Mouse (Mus musculus): ENCODE results near the gene Ino80e.
A peak's percentile ranks its signal among the peaks of the same experiment; 100 is the strongest.

The Ino80e gene

DNA sequence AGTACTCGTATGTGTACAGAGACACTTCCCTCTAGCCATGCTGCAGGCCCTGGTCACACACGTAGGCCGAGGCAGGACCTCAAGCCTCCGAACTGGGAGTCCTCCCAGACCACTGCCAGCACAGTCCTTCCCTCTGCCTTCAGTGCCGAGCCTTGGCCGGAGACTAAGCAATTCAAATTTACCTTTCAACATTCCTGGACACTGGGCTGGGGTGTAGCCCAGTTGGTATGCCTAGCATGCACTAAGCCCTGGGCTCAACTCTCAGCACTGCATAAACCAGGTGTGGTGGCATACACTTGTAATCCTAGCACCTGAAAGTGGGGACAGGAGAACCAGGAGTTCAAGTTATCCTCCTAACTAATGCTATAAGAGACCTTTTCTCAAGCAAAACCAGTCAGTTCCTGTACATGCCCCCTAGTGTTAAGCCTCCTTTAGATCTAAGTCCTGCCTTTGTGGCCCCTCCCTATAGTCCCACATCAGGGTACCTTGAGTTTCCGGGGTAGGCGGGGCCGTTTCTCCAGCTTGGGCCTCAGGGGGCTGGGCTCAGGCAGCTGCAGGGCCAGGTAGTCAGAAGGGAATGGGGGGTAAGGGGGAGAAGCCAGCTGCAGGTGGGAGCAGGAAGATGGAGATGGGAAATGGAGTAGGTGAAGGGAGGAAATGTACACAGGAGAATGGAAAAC is 5.3 kb downstream of the Ino80e start:
- no peak for DNase-seq (ENCODE audit: low spot score in 2 of 2)

- no peak for DNase-seq (ENCODE audit: low spot score in 2 of 2)
Measured at GRCm38 (mm10) chr7:126855641-126856040, 6.5 kb downstream of the Ino80e start.

GRCm38 (mm10) chr7:126853454-126853853 is 8.7 kb downstream of the Ino80e start:
- DNase-seq (ENCODE audit: low spot score in 2 of 2): no peak

DNA sequence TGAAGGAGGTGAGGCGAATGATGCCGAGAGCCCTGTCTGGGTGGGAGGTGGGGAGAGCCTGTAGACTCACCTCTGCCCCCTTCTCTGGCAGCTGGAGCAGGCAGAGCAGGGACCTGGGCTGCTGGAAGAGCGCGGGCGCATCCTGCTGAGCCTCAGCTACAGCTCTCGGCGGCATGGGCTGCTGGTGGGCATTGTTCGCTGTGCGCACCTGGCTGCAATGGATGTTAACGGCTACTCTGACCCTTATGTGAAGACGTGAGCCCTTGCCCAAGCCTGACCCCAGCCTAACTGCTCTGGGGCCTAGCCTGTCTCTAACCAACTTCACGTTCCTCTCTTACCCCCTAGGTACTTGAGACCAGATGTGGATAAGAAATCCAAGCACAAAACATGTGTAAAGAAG is 11.0 kb downstream of the Ino80e start:
- DNase-seq (ENCODE audit: low spot score in 2 of 2): no peak

DNA sequence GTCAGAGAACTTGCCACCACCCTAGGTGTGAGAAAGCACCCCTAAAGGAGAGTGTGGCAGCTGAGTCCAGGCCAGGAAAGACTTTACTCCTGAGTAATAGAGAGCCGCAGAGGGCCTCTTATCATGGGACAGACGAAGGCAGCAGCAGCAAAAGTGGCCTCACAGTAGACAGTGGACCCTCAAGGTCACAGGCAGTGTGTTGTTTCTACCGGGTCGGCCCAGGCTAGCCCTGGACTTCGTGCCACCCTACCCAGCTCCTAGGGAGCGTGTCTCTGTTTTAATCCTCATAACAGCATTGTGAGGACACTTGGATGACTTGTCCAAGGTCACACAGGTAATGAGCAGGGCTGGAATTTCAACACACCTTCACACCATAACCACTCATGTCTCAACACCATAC is 12.0 kb downstream of the Ino80e start:
- DNase-seq (ENCODE audit: low spot score in 2 of 2): no peak

DNA sequence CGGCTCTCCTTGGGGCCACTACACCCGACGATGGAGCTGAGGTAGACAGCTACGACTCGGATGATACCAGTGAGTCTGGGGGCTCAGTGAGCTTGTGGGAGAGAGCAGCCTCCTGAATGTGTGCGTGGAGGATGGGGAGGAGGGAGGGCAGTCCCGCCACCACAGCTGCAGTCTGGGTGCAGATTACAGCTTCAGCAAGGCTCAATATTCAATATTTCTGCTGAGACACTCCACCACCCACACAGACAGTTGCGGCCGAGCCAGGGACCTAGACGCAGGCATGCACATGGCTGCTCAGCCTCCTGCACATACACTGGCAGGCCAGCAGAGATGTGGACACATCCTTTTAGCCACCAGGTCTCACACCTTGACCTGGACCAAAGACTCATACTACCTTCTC is 13.4 kb downstream of the Ino80e start:
- DNase-seq (ENCODE audit: low spot score in 2 of 2): peak in 1 of 2 experiments; percentile 56

- DNase-seq (ENCODE audit: low spot score in 2 of 2): no peak
Measured at GRCm38 (mm10) chr7:126847421-126848398, 14.5 kb downstream of the Ino80e start.

DNA sequence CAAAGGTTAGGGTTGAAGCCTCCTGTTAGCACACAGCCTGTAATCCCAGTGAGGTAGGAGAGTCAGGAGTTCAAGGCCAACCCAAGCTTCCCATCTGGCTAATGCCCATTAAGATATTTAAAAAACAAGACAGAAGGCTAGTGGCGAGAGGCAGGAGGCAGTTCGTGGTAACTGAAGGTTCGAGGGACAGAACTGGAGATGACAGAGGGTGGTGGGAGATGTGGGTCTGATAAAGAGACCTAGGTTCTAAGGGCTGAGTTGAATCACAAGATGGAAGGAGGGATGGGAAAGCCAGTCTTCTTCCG is 15.1 kb downstream of the Ino80e start, which contains the start of gene Doc2a:
Doc2a (plus strand) TSS at position 301 of the 305 bp plus-strand sequence.
- no peak for DNase-seq (ENCODE audit: low spot score in 2 of 2)

DNA sequence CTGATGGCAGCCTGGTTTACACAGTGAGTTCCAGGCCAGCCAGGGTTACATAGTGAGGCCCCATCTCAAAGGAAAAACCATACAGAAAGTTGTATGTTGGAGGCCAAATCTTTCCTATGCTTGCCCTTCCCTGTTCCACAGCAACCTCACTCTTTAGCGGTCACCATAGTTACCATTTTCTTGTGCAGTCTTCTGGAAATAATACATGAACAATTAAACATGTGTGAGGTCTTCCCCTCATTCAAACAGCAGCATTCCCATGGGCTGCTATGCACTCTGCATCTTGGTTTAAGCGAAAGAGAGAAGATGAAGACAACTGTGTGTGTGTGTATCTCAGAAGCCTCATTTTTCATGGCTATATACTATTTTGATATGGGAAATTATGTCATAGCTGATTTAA is 16.7 kb downstream of the Ino80e start:
- DNase-seq (ENCODE audit: low spot score in 2 of 2): no peak

DNA sequence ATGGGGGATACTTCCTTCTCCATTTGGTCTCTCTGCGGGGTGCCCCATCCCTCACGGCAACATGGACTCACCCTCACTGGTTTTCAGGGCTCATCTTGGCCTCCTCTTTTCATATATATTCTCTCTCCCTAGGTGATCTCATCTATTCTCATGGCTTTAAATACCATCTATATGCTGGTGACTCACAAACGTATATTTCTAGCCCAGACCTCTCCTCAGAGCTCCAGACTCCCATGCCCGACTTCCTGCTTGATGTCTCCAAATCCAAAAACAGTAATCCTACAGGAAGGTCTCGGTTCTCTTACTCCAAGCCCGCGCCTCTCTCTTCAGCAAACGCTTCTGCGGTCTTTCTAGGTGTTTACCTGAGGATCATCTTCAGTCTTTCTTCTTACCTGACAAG is 18.9 kb downstream of the Ino80e start:
- no peak for DNase-seq (ENCODE audit: low spot score in 2 of 2)

DNA sequence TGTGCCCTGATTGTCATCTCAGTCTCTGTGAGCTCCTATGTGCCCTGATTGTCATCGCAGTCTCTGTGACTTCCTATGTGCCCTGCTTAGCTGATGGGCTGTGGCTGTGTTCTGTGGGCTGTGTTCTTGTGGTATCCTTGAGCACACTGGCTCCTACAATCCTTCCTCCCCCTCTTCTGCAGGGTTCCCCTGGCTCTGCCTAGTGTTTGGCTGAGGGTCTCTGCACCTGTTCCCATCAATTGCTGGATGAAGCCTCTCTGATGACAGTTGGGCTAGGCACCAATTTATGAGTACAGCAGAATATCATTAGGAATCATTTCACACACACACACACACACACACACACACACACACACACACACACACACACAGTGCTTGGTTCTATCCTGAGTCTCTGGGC is 28.9 kb downstream of the Ino80e start:
- no peak for DNase-seq (ENCODE audit: low spot score in 2 of 2)

- DNase-seq (ENCODE audit: low spot score in 2 of 2): peak; percentile 59 to 66
Measured at GRCm38 (mm10) chr7:126832036-126832598, 30.1 kb downstream of the Ino80e start.

GRCm38 (mm10) chr7:126831539-126831938 is 30.6 kb downstream of the Ino80e start, which contains the start of gene 4930451I11Rik:
4930451I11Rik (minus strand) TSS chr7:126831639.
- no peak for DNase-seq (ENCODE audit: low spot score in 2 of 2)

- no peak for DNase-seq (ENCODE audit: low spot score in 2 of 2)
Measured at GRCm38 (mm10) chr7:126825952-126826351, 36.2 kb downstream of the Ino80e start.

DNA sequence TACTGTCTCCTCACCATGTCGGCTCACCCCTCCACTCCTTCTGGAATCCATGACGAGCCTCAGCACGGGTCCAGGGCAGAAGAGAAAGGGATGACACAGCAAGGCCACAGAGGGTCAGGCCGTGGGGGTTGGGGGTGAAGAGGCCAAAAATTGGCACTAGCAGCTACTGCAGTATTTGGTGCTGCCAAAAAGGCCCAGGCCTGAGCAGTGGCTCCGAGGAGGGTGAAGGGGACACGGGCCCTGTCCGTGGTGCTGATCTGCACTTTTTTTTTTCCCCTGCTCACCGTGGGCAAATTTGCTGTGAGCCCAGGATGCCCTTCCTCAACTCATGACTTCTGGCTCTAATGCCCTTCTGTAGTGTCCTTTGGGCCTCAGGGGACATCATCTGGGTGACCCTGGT is 36.8 kb downstream of the Ino80e start:
- DNase-seq (ENCODE audit: low spot score in 2 of 2): no peak

DNA sequence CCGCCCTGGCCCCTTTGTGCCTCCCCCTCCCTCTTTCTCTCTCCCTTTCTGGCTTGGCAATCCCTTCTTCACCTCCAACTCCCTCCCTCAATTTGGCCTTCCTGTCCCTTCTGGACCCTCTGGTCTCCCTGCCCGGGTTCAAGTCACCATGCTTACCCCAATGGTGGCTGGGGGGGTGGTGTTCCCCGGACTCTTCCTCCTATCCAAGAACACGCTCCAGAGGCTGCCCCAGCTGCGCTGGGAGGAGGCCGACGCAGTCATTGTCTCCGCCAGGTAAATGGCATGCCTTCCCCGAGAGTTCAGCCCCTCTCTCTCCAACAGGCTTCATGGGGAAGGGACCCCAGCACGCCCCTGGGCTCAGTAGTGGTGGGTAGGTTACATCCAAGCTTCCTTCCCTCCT is 38.2 kb downstream of the Ino80e start:
- no peak for DNase-seq (ENCODE audit: low spot score in 2 of 2)

DNA sequence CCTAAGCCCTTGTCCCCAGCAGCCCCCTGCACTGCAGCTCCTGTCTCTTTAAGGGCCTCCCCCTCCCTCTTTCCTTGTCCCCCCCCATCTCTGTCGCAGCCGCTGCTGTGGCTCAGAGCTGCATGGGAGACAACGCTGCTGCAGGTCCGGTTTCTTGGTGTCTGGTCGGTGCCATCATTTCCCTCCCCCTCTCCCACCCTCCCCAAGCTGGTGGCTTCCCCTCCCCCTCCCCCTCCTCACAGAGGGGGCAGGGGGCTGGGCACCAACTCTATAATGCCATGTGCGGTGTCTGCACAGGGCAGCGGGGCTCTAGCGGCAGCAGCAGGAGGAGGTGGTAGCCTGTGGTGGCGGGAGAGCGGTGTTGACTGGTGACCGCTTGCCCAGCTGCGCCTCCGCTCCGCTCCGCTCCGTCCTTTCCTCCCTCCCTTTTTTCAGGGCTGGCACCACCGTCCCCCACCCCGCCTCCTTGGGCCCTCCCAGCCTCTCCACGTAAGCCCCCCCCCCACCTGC is 38.9 kb downstream of the Ino80e start:
- no peak for DNase-seq (ENCODE audit: low spot score in 2 of 2)

DNA sequence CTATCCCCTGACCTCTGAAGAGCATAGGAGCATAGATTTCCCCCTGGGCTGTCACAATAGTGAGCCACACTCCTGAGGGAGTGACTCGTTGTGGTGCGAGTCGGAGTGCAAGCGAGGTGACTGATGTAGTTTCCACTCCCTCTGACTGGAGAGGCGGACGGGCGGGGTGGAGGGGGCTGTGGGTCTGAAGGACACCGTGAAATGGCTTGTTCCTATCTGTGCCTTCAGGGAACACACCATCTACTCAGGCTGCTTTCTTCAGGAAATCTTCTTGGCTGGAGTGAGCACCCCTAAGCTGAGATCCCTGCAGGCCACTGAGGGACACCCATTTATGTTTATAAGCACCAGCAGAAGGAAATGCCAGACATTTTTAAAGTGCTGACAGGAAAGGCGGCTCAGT is 39.4 kb downstream of the Ino80e start:
- no peak for DNase-seq (ENCODE audit: low spot score in 2 of 2)

DNA sequence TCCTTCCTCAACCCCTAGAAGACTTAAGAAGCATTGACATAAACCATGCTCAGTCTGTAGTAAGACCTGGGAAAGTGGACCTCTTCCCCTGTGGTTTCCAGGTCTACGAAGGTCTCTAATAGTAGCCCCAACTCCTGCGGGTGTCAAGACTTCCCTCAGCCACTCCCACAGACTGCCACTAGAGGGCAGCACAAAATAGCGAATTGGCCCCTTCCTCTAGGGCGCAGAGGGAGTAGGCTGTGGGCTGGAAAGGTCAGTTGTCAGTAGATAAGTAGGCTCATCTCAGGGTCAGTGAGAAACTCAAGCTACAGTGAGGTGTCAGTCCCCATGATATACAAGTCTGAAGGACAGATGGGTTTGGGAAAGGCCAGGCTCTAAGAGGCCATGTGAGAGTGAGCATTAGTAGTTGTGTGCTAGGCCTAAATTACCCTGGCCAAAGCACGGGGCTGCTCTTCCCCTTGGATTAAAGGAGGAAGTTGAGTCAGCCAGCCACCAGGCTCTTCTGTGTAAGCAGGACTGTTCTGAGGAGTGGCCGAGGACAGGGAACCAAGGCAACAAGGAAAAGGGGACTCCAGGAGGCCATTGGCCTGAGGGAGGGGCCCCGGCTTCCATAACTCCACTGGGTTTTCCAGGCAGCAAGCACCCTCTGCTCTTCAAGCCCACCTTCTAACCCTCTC is 40.2 kb downstream of the Ino80e start:
- DNase-seq (ENCODE audit: low spot score in 2 of 2): peak in 1 of 2 experiments; percentile 36

DNA sequence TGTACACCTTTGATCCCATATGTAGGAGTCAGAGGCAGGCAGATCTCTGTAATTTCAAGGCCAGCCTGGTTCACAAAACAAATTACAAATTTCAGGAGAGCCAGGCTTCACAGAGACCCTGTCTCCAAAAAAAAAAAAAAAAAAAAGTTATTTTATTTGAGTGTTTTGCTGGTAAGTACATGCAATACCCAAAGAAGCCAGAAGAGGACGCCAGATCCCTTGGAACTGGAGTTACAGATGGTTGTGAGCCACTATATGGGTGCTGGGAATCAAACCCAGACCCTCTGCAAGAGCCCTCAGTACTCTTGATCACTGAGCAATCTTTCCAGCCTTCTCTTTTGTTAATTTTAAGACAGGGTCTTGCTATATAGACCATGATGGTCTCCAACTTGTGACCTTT is 43.4 kb downstream of the Ino80e start:
- no peak for DNase-seq (ENCODE audit: low spot score in 2 of 2)

GRCm38 (mm10) chr7:126817595-126817994 is 44.6 kb downstream of the Ino80e start:
- no peak for DNase-seq (ENCODE audit: low spot score in 2 of 2)

- DNase-seq (ENCODE audit: low spot score in 2 of 2): no peak
Measured at GRCm38 (mm10) chr7:126816494-126816893, 45.7 kb downstream of the Ino80e start.
